Mouse (Mus musculus): ENCODE measurements at regions not wholly inside any gene's neighbourhood (a gene's known extent, or its start where the extent isn't known, plus 50 kb on each side); places are given as distances from the start of the nearest gene placed in this dataset.

DNA sequence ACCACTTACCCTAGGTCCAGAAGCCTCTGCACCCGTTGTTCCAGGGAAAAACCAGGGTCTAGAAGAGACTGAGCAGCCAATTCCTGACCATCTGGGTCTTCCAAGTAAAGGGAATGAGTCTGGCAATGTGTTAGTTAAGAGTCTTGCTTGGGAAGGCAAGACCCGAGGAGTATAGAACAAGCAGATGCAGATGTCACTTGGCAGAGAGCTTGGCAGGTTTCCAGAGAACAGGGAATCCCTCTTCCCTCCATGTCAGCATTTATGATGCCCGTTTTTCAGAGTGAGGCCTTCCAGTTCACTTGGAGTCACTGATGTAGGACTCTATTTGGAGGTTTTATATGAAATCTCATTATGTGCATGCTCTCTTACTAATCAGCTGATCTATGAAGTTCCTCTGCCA lies 231.1 kb downstream of the Bcl2 start:
- DNase-seq (ENCODE audit: low read depth), result no peak

DNA sequence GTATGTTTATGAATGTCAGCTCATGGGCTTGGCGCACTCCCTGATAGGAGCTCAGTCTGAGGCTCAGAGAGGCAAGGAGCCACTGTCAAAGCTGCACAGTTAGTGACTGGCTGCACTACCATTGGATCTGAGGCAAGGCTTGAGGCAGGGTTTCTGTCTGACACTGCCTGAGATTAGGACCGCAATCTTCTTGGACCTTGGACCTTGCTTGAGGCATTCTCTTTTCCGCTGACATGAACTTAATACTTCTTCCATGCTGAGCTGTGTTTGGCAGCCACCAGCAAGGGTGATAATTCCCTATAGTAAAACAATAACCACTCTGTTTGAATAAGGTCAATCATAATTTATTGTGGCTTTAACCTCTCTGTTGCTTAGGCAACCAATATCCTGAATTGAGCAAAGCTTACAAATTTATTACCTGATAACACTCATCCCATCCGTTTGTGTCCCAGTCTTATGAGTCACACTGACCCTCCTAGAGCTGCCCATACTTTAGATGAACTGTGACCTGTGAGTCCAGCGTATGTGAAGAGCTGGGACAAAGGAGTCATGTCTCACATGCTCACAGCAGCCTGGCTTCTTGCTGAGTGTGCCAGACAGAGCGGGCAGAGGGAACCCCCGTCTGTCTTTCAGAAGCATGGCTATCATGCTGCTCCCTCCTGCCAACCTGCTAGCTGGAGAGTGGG lies 236.3 kb downstream of the Bcl2 start:
- DNase-seq (ENCODE audit: low read depth), result no peak

DNA sequence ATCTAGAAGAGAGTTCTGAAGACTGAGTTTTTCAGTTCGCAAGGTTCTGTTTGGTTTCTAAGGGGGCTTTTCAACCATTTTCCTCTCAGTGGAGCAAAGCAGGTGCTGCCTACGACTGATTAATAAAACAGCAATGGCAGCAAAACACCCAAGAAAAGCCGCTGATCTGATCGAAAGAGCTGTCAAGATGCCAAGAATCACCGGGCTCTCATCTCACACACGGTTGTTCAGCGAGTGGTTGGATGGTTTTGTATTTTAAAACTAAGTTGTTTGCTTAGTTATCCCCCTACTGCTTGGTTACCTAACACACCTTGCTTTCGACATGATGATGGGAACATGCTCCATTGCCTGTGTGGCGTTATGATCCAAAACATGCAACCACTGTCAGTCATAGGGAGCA lies 246.1 kb downstream of the Bcl2 start:
- DNase-seq (ENCODE audit: low read depth), result no peak

DNA sequence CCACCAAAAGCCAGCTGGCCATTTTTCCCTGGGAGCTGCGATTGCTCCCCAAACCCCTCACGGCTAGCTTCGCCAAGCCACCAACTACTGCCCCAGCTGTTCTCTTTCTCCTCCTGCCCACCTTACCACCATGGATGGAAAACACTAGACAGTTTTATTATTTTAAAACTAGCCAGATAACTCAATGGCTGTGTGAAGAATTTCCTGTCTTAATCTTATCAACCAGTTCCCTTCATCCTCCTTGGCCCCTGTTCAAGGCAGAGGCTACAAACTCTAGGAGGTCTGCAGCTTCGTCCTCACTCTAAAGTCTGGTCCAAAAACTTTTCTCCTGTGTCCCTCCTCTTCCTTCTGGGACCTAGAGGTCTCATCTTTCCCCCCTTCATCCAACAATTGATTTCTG lies 247.4 kb downstream of the Bcl2 start:
- no peak for DNase-seq (ENCODE audit: low read depth)

DNA sequence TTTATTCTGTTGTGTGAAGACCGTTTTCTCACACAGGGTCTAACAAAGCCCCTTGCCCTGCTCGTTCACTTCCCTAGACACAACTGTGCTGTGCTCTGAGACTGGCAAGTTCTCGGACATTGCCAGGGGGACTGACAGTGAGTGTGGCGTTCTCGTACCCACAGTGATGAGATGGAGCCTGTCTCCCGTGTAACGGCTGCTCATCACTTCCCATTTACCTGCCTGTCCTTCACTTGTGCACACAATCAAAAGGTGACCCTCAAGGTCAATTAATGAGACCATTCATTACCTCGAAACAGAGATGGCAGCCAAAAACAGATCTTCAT lies 248.1 kb downstream of the Bcl2 start:
- DNase-seq (ENCODE audit: low read depth), result no peak

DNA sequence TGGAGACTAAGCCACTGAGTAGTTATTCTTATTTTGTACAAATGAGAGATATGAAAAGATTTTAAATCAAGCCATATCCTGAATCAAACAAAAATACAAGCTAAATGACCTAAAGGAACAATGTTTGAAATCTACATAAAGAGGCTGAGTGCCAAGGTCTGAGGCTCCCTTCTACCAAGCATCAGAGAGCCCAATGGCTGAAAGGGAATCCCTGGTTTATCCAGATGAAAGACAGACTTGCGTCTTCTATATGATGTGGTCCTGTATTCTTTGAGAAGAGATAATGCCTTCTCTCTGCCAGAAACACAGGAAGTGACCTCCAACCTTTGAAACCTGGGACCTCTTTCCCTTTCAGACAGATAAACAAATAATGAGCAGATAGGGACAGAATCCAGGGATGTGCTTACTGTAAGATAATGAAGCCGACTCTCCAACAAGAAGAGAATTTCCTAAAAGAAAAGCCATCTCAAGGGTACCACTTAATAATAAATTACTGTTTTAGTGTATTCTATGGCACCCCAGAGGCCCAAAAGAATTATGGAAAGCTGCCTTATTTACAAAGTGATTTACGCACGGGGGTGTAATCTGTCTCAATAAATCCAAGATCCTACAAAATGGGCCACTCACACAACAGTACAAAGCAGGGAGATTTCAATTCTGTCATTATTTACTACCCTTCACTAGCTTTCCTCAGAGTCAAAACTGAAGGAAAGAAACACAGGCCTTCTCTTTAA lies 248.7 kb downstream of the Bcl2 start:
- DNase-seq (ENCODE audit: low read depth), result no peak

DNA sequence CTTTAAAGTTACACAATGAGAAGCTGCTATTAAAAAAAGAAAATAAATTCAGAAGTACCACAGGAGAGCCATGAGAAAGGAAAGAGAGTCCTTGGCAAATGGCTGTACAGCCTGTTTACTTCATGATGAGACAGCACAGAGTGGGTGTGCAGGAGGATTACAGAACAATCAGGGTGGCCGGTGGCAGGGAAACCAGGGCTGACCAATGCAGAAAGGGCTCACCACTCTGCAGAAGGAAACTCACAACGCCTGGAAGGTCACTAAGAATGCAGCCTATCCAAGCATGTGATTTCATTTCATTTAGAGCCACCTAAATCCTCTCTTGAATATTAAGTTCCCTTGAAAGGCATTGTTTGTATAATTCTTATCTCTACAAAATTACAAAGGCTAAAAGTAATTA lies 249.3 kb downstream of the Bcl2 start:
- DNase-seq (ENCODE audit: low read depth), result no peak

DNA sequence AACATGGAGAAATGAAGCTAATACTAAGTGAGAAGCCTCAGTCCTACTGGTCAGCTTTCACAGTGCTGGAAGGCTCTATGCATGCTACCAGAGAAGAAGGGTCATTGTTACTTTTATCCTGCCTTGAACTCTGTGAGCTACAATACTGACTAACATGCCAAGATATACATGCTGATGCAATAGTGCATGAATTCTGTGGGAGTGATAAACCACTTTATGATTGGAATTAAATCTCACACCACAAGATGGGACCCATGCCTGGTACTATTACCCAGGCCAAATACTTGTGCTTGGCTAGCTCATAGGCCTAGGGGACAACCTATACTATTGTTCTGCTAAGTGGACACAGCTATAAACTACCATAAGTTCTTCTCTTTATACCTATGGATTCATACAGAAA lies 251.5 kb downstream of the Bcl2 start:
- peak; percentile 59 for DNase-seq (ENCODE audit: low read depth)

DNA sequence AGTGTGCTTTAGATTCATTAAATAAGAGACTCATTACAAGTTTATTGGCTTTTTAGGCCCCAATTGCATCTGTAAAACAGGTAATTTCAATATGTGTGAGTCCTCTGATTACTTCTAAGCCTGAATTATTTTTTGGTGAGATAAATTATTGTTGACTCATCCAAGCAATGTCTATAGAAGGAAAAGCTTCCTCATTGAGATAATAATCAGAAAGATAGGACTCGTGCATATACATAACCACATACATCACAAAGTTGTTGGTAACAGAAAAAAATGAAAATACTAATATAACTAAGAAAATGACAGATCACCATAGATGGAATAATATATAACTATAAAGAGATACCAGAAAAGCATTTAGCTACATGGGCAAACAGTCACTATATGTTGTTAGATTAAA lies 252.0 kb downstream of the Bcl2 start:
- no peak for DNase-seq (ENCODE audit: low read depth)

DNA sequence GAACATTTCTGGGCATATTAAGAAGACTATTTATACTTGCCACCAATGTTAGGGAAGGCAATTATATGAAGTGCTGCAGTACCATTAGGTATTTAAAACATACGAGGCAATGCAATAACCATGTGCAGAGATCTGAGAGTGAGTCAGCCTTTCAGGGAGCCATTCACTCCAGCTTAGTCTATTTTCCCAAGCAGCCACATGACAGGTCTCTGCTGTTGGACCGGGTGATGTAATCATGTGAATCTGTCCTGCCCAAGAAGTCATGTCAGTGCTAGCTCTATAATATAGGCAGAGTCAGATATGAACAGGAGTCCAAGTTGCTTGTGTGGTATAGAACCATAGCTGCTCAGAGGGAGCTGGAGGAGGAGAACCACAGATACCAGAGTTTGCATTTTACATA lies 253.1 kb downstream of the Bcl2 start:
- DNase-seq (ENCODE audit: low read depth), result no peak

DNA sequence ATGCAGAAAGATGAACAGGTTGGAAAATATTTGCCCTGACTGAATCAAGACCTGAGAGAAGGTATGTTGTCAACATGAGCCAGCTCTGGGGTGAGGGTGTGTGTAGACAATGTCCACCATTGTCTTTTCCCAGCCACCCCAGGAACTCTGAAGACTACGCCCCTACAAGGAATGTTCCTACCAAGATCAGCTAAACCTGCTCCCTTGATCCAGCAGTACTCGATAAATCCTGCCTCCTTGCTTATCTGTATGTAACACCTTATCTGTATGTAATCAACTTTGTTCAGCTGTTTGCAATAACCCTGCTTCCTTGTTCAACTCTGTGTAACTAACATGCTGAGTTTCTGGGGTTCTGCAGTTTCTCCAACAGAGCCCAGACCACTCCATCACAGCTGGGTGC lies 264.3 kb downstream of the Bcl2 start:
- no peak for DNase-seq (ENCODE audit: low read depth)
